Mouse (Mus musculus) liver, postnatal 0 days (tissue): ENCODE results near the gene Iqcn. TPM values are rescaled to one million over a fixed set of nuclear protein-coding genes. Genes with fewer than 3 reads are reported as not detected.
A peak's percentile ranks its signal among the peaks of the same experiment; 100 is the strongest.

Experiments used
- ATAC-seq: fragments of 200-750 bp; cut with Nextera tagmentation; 2 replicates; pipeline ENCODE4 v1.8.0; 2017; ENCODE audit warnings: mild to moderate bottlenecking, moderate library complexity
- DNase-seq: peaks from one replicate; pipeline ENCODE4 v3.0.0-alpha.2; 2016
- H3K27ac ChIP-seq: fragments of 300-500 bp; sonication (generic); 2 replicates; pipeline ENCODE4 v1.5.1; 2014; ENCODE audit warnings: antibody characterized with exemption, moderate library complexity, mild to moderate bottlenecking, low read depth
- H3K27me3 ChIP-seq: fragments of 300-500 bp; sonication (generic); 2 replicates; pipeline ENCODE4 v1.6.1; 2014; ENCODE audit warnings: low read length, control low read depth, mixed read lengths; ENCODE audit not compliant: insufficient read depth
- H3K36me3 ChIP-seq: fragments of 300-500 bp; sonication (generic); replicated peaks from 2 replicates; pipeline ENCODE4 v1.6.1; 2014; ENCODE audit warnings: mild to moderate bottlenecking, control low read depth, low read length, moderate library complexity, mixed read lengths; ENCODE audit not compliant: insufficient read depth
- H3K4me1 ChIP-seq: fragments of 300-500 bp; sonication (generic); 2 replicates; pipeline ENCODE4 v1.6.1; 2014; ENCODE audit warnings: antibody characterized with exemption, mild to moderate bottlenecking, control low read depth; ENCODE audit not compliant: insufficient read depth
- H3K4me2 ChIP-seq: fragments of 300-500 bp; sonication (generic); 2 replicates; pipeline ENCODE4 v1.6.1; 2014; ENCODE audit warnings: low read depth, mild to moderate bottlenecking, low read length, moderate library complexity, mixed read lengths
- H3K4me3 ChIP-seq: fragments of 300-500 bp; sonication (generic); 2 replicates; pipeline ENCODE4 v1.5.1; 2014; ENCODE audit warnings: low read depth, low read length
- H3K9ac ChIP-seq: fragments of 300-500 bp; sonication (generic); replicated peaks from 2 replicates; pipeline ENCODE4 v1.6.1; 2014; ENCODE audit warnings: mild to moderate bottlenecking, moderate library complexity
- H3K9me3 ChIP-seq: fragments of 300-500 bp; sonication (generic); 2 replicates; pipeline ENCODE4 v1.6.1; 2016; ENCODE audit warnings: mild to moderate bottlenecking, control low read depth, low read length, mixed read lengths
- CTCF ChIP-seq: sonication (generic); IDR thresholded peaks from 2 replicates; pipeline ENCODE4 v1.5.1; 2016; ENCODE audit warnings: antibody characterized with exemption, low read depth
- EP300 ChIP-seq: IDR thresholded peaks from 2 replicates; pipeline ENCODE4 v1.6.1; 2016; ENCODE audit warnings: antibody characterized with exemption, low read depth, mild to moderate bottlenecking
- WGBS: fragments of 180-500 bp; shearing (Covaris S2); extraction: QIAGEN DNeasy Blood & Tissue Kit; methylation state at CpG from one replicate; pipeline ENCODE4 v1.1.7; 2014; ENCODE audit not compliant: insufficient replicate concordance; 5-methylcytosine and 5-hydroxymethylcytosine counted together
- polyA plus RNA-seq: library from polyadenylated mRNA; unstranded; fragments of >200 nt; fragmentation: Nextera tagmentation; extraction: Ambion mirVana; gene quantifications from 2 replicates; pipeline ENCODE4 v1.2.1, GENCODE M21; 2015

Gene Iqcn
- polyA plus RNA-seq, 1 experiment from 2014 or later: not detected

GRCm38 (mm10) chr8:70658897-70659603 is 44.2 kb upstream of the Iqcn start:
- peak overlapping the region; percentile 73 for H3K9ac ChIP-seq
- H3K4me3 ChIP-seq: peak overlapping the region; percentile 78
- peak overlapping the region; percentile 93 for H3K27ac ChIP-seq
- H3K4me1 ChIP-seq: peaks cover 25% of the 10 kb centered on the region
- H3K4me2 ChIP-seq: peak overlapping the region; percentile 91
- 1% methylated on average over 31 of the region's 31 CpGs for WGBS
- no peaks in the 10 kb centered on the region for H3K27me3 ChIP-seq
- no peak for DNase-seq
- TF ChIP-seq EP300 (no peak), CTCF (no peak)
- no peaks in the 10 kb centered on the region for H3K9me3 ChIP-seq
- ATAC-seq: peak; percentile 80
- peaks cover 14% of the 10 kb centered on the region for H3K36me3 ChIP-seq

DNA sequence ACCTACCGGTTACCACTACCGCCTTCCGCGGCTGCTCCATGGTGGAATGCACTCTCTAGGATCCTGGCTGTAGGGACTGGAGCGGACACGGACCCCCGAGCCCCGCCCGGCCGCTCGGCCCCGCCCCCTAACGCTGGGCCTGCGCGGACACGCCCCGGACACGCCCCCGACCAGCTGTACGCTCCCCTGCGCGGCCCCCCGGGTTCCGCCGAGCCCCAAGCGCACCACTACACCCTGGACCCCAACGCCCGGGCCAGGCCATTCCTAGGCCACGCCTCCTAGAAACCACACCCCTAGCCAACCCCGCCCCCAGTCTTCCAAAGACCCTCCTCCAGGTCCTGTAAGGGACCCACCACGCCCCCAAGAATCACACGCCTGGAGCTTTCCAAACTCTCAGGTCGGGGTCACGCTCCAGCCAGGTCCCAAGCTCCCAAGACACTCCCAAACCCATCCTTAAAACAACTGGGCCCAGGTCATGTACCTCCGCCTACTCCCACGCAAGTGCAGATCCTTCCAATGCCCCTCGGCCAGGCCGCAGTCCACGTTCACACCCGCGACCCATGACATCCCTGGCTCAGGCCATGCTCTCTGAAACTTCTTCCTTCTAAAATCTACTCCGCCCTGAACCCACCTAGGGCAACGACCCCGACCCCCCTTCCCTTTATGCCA is 43.5 kb upstream of the Iqcn start:
- Histone ChIP-seq H3K9me3 (no peaks in the 10 kb centered on the region), H3K4me1 (peaks cover 24% of the 10 kb centered on the region), H3K36me3 (peaks cover 12% of the 10 kb centered on the region), H3K27ac (peak overlapping the region; percentile 93), H3K4me2 (peak overlapping the region; percentile 91), H3K9ac (peak overlapping the region; percentile 73), H3K27me3 (no peaks in the 10 kb centered on the region), H3K4me3 (peak overlapping the region; percentile 78)
- ATAC-seq (peak; percentile 89), DNase-seq (peak; percentile 95)
- 3% methylated on average over 36 of the region's 44 CpGs for WGBS
- TF ChIP-seq CTCF (no peak), EP300 (no peak; the same call in 1 of the 2 replicates)

DNA sequence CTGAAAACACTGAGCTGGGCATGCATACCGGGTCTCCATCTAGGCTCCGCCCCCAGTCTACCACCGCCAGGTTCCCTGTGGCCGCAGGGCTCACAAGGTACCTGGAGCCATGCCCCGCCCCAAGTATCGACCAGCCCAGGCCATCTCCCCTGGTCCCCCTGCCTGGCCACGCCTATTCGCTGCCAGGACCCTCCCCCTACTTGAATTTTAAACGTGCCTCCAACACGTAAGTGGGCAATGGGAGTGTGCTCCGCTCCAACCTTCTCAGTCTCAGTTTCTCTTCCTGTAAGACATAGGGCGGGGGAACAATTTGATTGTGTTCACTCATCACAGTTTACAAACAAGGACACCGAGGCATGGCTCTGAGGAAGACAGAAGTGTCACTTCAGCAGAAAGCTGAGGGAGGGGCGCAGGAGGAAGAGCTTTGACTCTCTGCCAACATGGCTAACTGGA is 43.0 kb upstream of the Iqcn start, which contains the start of gene Pgpep1:
Pgpep1 (minus strand) TSS at position 116 of the 453 bp plus-strand sequence.
- 3% methylated on average over 14 of the region's 14 CpGs for WGBS
- Histone ChIP-seq H3K4me2 (peak within 1 kb of the TSS; percentile 91), H3K4me1 (peaks cover 25% of the 10 kb centered on the region), H3K4me3 (peak within 1 kb of the TSS; percentile 78), H3K27ac (peak within 1 kb of the TSS; percentile 93), H3K9me3 (no peaks in the 10 kb centered on the region), H3K27me3 (no peaks in the 10 kb centered on the region), H3K36me3 (peaks cover 8% of the 10 kb centered on the region), H3K9ac (peak within 1 kb of the TSS; percentile 73)
- TF ChIP-seq CTCF (no peak), EP300 (no peak)
- DNase-seq (peak; percentile 72), ATAC-seq (peak; percentile 44)

DNA sequence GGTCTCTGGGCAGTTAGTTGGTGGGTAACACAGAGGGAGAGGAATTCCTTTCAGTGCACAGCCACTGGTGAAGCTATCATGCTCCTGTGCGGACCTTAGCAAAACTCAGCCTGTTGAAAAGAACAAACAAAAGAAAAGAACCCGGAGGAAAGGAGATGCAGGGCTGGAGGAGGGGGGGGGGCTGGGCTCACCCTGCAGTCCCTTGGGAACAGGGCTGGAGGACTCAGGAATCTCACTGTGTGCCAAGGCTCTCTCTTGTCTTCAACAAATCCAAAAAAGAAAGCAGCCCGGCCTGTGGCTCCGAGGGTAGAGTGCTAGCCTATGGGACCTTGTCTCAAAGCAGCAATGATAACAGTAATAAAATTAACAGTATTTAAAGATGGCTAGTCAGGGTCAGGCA is 39.6 kb upstream of the Iqcn start:
- Histone ChIP-seq H3K4me1 (peaks cover 18% of the 10 kb centered on the region), H3K4me3 (no peak overlapping the region), H3K9ac (no peak overlapping the region), H3K27me3 (no peaks in the 10 kb centered on the region), H3K27ac (no peak overlapping the region), H3K36me3 (no peaks in the 10 kb centered on the region), H3K9me3 (no peaks in the 10 kb centered on the region), H3K4me2 (no peak overlapping the region)
- ATAC-seq (no peak), DNase-seq (no peak)
- TF ChIP-seq CTCF (no peak), EP300 (no peak)
- WGBS: 66% methylated on average over 4 of the region's 4 CpGs

GRCm38 (mm10) chr8:70664631-70665030 is 38.6 kb upstream of the Iqcn start:
- ATAC-seq: no peak
- Histone ChIP-seq H3K9me3 (no peaks in the 10 kb centered on the region), H3K27ac (no peak overlapping the region), H3K4me2 (no peak overlapping the region), H3K4me3 (no peak overlapping the region), H3K9ac (no peak overlapping the region), H3K36me3 (no peaks in the 10 kb centered on the region), H3K27me3 (no peaks in the 10 kb centered on the region), H3K4me1 (peaks cover 15% of the 10 kb centered on the region)
- no peak for DNase-seq
- 63% methylated on average over 3 of the region's 3 CpGs for WGBS
- TF ChIP-seq EP300: no peak
- no peak for TF ChIP-seq CTCF

- no peak overlapping the region for H3K27ac ChIP-seq
- peak; percentile 82 for ATAC-seq
- no peak for TF ChIP-seq CTCF
- no peak for TF ChIP-seq EP300
- DNase-seq: no peak
- no peaks in the 10 kb centered on the region for H3K27me3 ChIP-seq
- H3K4me2 ChIP-seq: no peak overlapping the region
- H3K4me1 ChIP-seq: peaks cover 6% of the 10 kb centered on the region
- no peak overlapping the region for H3K9ac ChIP-seq
- H3K4me3 ChIP-seq: no peak overlapping the region
- H3K36me3 ChIP-seq: no peaks in the 10 kb centered on the region
- H3K9me3 ChIP-seq: no peaks in the 10 kb centered on the region
- 65% methylated on average over 2 of the region's 2 CpGs for WGBS
Measured at GRCm38 (mm10) chr8:70665599-70665998, 37.7 kb upstream of the Iqcn start.
